Mouse (Mus musculus): ENCODE data around the gene Setmar.

GRCm38 (mm10) chr6:108070947-108071346, 6.1 kb downstream of the Setmar start:
- TF ChIP-seq CTCF (IDR thresholded peaks at IDR 0.05; ENCODE audit: low read depth): no peak
- no peak for TF ChIP-seq EP300 (optimal IDR thresholded peaks at IDR 0.05)

Measured in stomach, postnatal 0 days (tissue).